Mouse (Mus musculus) gastrocnemius, postnatal 25 days (tissue): ENCODE data around the gene Cenpu. TPM values are rescaled to one million over a fixed set of nuclear protein-coding genes. Genes with fewer than 3 reads are reported as not detected.

ENCODE experiments used
- DNase-seq: peaks from one replicate; pipeline ENCODE4 v3.0.0; 2022
- long read RNA-seq, 2 experiments: library from polyadenylated mRNA; stranded (forward); transcript quantifications; one replicate each; pipeline ENCODE4 v2.0.0; 2021
- total RNA-seq, 2 experiments: library from RNA; stranded (reverse); gene quantifications; 1 replicate in 1 of 2; 2 replicates in 1 of 2; pipeline ENCODE4 v1.2.3; 2021

The Cenpu gene
- 1 to 10 TPM in 1 of 2 experiments, under 1 TPM in 1; 0.41 to 1.2 TPM for total RNA-seq
- long read RNA-seq, experiment 1, partial matches to known transcripts: 0 of 1 reads
- long read RNA-seq, experiment 1, other reads (novel, unspliced or antisense): 1 of 1 reads
- long read RNA-seq, experiment 2: 0 reads

DNA sequence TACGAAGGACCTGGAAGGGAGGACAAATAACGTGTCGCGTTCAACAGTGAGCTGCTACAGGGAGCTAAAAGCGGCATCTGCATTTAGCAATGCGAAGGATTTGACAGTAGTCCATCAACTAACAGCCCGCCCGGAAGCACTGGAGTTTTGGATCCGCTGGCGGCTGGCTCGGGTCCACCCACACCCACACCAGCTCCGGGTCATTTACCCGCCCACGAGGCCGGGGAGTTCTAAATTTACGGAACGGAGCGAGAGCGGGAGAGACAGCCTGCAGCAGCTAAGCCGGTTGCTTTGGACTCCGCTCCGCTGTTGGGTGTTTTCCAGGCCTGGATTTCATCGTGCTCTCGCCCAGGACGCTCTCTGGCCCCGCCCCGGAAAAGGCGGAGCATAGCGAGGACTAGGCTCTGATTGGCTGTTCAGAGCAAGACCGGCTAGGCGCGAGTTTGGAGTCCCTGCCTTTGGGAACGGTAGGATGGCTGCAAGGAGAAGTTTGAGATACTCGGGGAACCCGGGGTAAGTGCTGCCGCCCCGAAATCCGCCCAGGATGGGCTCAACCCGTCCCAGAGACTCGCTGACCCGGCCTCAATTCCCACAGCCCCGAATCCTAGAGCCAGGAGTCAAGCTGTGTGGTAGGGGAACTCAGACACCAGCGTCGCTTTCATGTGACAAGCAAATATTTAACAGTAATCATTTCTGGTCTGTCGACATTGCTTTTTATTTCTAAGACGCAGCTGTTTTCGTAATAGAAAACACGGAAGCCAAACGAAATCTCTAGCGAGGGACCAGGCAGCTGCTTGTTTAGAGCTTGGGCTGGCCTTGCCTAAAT lies at the start of gene Cenpu:
TSS of gene Cenpu (plus strand) at position 414 of the 826 bp plus-strand sequence.
- DNase-seq: peak; percentile 99

DNA sequence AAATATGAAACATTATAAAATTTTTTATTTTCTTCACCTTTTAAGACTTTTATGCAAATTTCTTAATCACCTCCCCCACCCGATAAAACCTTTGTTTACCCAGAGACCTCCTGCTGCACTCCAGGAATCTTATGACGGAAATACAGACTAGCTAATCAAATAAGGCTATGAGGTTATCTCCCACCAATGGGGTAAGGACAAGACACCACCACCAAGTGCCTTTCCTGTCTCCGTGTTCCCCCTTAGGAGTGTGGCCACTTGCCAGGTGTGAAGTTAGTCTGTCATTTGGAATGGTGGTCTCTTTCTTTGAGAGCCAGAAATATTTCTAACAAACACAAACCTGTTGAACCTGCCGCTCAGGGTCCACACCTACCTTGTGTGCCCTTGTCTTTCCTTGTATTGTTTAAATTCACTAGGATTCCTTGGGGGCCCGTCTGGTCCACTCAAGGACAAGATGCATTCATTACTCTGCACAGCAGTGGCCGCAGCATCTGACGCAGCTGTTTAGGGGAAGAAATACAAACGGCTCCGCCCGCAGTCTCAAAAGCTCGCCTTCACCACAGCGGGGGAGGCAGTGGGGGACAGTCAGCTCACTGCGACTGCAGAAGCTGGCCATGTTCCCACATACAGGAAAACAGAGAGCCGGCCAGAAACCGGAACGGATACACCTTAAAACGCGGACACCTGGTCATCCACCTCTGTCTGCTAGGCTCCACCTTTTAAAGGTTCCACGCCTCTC lies 49.3 kb upstream of the Cenpu start:
- no peak for DNase-seq

DNA sequence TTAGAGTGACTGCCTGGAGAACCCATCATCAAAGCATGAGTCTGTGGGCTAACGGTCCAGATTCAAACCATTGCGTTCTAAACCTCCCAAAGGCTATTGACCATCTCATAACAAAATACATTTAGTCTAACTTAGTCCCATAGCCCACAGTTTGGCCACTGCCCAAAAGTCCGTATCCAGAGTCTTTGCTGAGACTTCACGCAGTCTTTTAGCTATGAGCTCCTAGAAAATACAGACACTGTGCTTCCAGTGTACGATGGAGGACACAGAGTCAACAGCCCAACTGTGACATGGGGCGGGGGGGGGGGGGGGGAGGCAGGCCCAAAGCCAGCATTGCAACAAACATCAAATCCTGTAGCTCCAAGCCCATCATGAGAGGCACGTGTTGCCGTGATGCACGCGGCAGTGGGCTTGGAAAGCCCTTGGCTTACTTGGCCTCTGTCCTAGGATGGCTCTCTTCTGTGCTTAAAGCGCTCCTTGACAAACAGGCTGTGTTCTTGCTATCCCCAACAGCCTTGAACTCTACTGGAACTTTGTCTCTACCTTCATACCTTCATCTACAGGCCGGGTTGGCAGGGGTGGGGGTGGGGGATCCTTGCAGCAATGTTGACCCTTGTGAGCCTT lies 48.6 kb upstream of the Cenpu start:
- no peak for DNase-seq

DNA sequence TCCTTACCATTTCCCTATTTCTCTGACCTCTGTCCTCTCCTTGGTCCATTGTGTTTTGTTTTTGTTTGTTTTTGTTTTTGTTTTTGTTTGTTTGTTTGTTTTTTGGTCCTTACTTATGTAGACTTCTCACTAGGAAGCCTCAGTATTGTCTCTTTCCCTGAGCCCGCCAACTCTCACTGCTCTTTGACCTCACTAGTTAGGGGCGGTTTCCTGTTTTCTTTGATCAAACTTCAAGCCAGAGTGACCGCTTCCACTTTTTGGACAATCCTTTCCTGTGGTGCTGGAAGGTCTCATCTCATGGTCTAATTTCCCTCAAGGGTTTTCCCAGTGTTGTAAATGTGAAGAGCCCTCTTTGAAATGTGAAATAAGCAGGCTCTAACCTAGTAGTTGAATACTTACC lies 47.6 kb upstream of the Cenpu start:
- DNase-seq: no peak

DNA sequence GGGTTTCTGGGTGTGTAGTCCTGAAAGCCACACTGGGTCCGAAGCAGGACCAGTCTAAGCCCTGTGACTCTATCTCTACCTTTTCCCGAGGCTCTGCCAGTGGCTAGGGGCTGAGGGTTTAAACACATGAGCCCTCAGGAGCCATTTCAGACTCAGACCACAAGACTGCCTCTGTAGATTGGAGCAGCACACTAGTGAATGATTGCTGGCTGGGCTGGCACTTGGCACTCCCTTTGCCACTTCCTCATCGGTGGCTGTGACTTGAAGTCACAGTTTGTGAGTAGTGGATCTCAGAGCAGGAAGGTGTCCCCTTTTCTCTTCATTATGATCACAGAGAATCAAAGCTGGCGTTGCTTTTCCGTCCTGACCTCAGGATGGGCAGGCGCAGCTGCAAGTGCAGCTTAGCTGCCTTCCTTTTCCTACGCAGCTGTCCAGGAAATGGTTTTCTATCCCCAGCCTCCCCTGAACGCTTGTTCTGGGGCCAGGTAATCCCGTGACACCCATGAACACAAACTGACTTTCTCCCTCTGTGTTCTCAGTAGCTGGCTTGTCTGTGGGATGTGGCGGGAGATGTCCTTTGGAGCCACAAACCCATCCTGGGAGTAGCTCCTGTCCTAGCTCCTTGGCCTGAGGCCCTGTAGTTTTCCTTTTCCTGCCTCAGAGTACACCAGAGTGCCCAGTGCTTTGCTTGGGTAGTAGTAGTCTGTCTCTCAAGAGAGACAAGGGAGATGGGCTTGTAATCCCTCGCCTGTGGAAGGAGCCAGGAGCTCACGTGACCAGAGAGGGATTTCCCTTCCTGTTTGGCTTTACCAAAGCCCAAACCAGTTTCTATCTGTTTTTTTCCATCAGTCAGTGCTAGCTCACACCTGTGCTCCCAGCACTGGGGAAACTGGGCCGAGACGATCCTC lies 43.1 kb upstream of the Cenpu start:
- DNase-seq: no peak

DNA sequence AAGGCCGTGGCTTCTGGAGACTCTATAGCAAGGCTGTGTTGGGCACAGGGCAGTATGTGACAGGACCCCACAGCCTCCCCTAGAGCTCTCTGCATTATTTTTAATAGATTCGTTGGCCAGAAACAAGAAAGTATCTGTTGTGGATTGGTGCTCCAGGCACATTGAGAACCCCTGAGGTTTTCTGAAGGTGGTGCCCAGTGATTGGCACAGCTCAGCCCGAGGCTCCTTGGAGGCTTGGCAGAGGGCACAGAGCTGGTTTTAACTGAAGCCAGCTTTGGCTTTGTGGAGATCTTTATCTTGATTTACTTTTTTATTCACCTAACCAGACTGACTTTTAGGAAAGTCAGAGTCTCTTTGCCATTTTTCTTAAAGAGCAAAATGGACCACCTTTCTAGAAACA lies 42.4 kb upstream of the Cenpu start:
- no peak for DNase-seq

DNA sequence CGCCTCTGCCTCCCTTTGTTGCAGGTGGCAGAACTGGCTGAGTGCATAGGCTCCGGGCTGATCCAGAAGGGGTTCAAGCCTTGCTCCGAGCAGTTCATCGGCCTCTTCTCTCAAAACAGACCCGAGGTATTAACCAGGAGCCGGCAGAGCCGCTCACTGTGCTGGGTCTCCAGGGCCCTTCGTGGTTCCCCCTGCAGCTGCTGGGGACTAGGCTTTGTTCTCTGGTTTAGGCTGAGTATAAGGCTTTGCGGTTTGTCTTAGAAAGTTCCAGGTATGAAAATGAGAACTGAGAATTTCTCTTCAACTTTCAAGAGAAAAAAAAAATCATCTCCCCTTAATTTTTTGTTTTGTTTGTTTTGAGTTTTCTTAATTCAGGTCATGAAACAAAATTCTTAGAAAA lies 40.5 kb upstream of the Cenpu start:
- no peak for DNase-seq

DNA sequence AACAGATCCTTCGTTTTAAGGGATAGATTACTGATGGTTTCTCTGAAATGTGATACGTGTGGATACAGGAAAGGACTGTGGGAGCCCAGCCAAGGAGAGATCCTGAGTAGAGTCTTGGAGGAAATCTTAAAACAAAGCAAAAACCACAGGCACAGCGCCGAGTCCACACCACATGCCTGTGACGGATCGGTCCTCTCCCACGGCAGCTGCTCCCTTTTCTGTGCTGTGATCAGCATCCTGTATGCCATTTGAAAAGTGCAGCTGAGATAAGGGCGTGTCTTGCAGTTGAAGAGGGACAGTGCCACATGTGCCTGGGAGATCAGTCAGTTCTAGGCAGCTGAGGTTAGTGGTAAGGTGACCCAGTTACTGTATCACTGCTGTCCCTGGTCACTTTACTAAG lies 39.3 kb upstream of the Cenpu start:
- DNase-seq: peak; percentile 22

DNA sequence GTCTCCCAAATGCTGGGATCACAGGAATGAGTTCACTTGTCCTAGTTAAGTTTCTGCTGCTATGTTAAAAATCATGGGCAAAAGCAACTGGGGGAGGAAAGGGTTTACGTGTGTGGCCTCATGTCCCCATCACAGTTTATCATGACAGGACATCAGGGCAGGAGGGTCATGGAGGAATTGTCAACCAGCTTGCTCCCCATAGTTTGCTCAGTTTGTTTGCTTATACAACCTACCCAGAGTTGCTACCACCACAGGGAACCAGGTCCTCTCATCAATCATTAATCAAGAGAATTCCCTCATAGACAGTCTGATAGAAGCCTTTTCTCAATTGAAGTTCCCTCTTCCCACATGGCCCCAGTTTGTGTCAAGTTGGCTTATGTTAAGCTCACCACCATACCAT lies 37.8 kb upstream of the Cenpu start:
- DNase-seq: no peak

DNA sequence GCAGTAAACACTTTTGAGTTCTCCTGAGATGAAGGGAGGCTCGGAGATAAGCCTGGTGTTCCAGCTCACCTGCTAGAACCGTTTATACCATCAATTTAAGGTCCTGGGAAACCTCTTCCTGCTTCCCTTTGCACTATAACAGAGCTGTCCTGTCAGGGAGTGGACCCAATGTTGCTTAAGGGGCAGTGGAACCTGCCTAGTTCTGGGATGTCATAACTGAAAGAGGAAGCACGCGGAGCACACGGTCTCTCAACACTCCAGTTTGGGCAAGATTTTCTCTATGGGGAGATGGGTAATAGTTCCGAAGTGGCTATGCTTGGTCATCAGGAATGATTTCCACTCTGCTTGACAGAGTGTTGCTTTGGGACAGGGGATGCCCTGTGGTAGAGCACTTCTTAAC lies 31.2 kb upstream of the Cenpu start:
- no peak for DNase-seq

DNA sequence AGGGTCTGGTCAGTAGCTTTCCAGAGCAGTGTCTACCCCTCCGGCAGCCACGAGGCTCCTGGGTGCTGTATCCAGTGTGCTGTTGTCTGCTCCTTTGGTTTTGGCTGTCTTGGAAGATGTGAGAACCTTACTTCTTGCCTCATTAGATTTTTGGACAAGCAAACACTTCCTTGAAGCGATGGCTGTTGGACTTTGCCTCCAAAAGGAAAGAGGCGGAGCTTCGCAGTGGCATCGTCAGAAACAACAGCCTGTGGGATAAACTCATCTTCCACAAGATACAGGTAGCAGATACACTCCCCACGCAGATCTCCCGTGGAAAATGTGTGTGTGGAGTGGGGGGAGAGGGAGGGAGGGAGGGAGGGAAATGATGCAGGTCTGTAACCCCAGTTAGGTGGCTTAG lies 25.7 kb upstream of the Cenpu start:
- DNase-seq: no peak

DNA sequence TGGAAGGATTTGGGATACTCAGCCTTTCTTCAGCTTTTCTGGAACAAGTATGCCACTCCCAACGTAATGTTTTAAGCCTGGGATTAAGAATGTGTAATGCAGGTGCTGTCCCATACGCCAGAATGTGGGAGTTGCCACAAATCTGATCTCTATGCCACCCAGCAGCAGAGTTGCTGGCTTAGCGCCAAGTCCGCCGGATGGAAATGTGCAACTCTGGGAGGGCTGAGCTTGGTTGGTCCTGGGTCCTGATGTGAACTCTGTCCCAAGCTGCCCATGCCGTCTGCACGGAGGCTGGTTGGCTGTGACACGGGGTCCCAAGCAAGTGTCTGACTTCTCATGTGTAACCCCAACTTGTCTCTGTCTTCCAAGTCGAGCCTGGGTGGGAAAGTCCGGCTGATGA lies 25.0 kb upstream of the Cenpu start:
- no peak for DNase-seq

DNA sequence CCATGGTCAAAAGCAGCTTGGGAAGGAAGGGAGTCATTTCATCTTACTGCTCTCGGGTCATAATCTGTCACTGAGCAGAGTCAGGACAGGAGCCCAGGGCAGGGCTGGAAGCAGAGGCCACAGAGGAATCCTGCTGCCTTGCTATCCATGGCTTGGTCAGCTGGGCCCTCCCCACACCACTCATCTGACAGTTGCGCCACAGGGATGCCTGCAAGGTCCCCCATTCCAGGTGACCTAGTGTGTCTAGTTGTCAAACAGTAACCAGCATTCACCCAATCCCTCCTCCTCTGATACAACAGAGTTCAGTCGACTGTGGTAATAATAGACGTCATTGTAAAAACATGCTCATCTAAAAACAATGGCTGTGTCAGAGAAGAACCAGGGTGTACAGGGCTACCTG lies 22.3 kb upstream of the Cenpu start:
- DNase-seq: no peak

DNA sequence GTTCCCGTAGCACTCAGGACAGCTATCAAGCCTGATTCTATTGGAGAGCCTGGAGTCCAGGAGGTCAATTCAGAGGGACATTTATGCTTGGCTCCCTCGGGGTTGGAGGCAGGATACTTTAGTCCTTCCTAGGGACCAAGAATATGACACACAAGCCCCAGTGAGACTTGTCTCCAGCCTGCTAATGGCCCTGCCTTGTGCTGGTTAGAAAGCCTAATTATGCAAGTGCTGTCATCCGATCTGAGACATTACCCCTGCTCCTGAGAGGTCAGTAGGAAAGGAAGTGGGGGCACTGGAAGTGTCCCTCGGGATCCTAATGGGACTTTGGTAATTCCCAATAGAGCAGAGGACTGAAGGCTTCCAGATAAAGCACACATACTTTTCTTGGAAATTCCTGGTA lies 21.3 kb upstream of the Cenpu start:
- DNase-seq: no peak

DNA sequence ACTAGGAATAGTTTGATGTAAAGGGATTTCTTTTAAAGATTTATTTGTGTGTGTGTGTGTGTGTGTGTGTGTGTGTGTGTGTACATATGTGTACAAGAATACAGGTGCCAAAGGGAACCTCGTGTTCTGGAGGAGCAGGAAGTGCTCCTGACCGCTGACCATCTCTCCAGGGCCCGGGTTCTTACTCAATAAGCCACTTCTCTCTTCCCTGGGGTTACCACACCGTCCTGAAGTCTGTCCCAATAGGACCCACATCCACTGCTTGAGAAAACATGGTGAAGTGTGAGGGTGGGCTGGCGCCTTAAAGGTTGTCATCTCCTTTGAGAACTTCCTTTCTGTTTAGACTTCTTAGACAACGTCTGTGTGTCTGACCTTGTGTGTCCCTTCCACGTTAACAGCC lies 17.9 kb upstream of the Cenpu start:
- DNase-seq: no peak

DNA sequence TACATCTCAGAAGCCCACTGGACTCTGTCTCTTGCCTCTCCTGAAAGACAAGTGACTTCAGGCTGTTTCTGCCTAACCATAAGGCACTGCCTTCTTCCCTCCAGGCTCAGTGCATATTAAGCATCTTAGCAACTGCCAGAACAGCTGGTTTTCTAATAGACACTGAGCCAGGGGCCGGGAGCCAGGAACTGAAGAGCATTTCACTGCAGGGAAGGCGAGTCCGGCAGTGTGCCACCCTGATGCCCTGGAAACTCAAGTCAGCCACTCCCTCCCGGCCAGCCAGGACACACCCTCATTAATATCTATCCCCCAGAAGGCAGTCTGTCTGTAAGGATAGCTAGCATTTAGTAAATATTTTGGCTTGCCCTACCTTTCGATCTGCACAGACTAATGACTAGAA lies 12.1 kb upstream of the Cenpu start:
- DNase-seq: peak; percentile 83

DNA sequence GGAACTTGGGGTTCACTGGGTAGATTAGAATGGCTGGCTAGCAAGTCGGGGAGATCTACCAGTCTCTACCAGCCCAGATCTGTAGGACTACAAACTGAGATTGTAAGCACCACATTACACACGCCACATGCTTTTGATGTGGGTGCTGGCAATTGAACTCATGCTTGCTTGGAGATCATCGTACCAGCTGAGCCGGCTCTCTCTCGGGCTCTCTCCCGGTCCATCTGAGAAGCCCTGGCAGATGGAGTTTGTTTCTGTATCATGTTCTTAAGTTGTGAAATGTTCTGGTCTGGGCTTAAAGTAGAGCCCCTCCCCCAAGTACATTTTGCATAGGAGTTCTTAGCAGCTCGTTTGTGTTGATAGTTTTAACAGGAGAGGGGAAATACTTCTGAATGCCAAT lies 8.6 kb upstream of the Cenpu start:
- peak; percentile 37 for DNase-seq

DNA sequence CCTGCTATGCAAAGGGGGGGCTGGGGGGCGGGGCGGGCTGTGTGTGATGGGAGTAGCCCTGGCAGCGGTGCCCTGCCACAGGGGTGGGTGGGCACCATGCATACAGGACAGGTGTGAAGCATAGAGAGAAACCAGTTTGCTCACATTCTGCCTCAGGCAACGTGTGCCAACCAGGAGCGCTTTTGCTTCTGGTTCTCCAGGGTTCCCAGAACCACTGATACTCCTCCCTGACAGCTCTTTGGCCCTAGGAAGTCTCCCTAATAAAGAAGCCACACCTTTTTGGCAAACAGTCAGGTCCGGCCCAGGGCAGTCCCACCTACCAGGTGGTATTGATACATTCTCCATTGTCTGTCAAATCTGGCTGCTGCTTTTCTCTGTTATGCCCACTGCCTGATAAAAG lies 8.2 kb upstream of the Cenpu start:
- no peak for DNase-seq

DNA sequence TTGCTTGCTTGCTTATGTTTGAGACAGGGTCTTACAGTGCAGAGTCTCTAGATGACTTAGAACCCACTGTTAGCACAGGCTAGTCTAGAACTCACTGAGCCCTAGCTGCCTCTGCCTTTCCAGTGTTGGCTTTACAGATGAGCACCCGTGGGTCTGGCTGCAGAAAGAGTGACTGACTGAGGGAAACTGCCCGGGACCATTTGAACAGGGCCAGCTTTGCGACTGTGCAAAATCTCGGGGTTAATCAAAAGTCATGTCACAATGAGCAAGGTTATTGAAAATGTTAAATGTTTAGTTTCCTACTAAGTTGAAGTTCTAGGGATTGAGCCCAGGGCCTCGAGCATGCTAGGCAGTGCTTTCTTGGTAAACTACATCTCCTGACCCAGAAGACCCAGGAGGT lies 6.0 kb upstream of the Cenpu start:
- no peak for DNase-seq

DNA sequence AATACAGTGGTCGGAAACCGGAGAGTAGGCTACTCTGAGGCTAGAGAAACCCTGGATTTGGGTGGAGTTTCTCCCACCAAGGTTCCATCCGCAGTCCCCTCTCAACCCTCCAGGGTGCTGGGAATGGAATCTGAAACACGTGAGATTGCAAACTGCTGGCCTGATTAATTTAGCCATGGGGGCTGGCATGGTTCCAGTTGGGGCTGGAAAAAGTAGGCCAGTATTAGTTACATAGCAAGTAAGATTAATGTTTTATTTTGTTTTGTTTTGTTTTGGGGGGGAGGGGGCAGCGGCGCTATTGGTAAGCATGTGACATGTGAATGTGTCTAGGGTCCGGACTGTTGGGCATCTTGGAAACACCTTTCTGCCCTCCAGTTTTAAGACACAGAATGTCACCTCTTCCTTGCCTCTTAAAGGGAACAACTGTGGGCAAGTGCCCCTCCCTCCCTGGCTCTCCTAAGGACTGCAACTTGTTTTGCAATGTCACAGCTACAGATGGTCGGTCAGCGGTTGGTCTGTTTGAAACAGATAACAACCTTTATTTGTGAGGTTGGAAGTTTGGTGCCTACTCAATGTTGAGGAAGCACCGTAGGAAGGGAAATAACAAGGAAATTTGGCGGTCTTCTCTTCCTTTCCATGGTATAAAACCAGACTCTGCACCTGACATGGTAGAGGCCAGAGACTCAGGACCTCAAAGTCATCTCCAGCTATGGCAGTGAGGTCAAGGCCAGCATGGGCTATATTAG lies 5.2 kb upstream of the Cenpu start:
- DNase-seq: no peak

DNA sequence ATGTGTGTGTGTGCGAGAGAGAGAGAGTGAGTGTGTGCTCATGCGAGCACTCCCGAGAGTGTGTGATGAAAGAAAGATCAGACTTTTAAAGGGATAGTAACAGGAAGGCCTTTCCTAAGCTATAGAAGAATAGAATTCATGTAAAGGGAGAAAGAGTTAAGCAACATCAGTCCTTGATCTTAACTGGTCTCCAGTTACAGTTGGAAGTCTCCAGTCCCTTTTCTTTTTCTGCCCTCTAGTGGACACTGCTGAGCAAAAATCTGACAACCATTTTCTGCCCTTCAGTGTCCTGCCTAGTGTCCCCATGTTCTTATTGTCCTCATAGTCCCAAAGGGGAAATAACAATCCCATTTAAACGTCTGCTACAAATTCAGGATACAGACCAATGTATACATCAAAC lies 4.6 kb upstream of the Cenpu start:
- no peak for DNase-seq
